Mouse (Mus musculus) spleen, adult 12 weeks (tissue): ENCODE data around the gene Hcst.

Source experiments
- DNase-seq: peaks from one replicate; pipeline ENCODE4 v3.0.0; 2022; ENCODE audit warnings: low spot score

The Hcst gene

GRCm38 (mm10) chr7:30373501-30373962 lies 46.1 kb downstream of the Hcst start:
- DNase-seq = peak; percentile 68
